Mouse (Mus musculus): ENCODE results near the gene Clba1. TPM values are rescaled to one million over a fixed set of nuclear protein-coding genes. Genes with fewer than 3 reads are reported as not detected.

Gene Clba1
- total and polyA plus RNA-seq, 3 experiments: 15.2 to 21.4 TPM; not detected in 1

- no peak for TF ChIP-seq E2F4 (IDR thresholded peaks at IDR 0.05; ENCODE audit: borderline replicate concordance, low read depth, low read length)
- TF ChIP-seq MYB (IDR thresholded peaks at IDR 0.05; ENCODE audit: low read depth, low read length): no peak
- TF ChIP-seq TBP (IDR thresholded peaks at IDR 0.05; ENCODE audit: low read depth, low read length): no peak
- TF ChIP-seq CHD2 (IDR thresholded peaks at IDR 0.05; ENCODE audit: low read length): no peak
- peak in 2 of 3 experiments; percentile 97 to 99; a peak in 4 of 6 replicates for TF ChIP-seq CTCF (IDR thresholded peaks at IDR 0.05 in 2 of 3, conservative IDR thresholded peaks at IDR 0.05 in 1 of 3; ENCODE audit: control insufficient read depth in 1 of 3, insufficient read depth in 1 of 3, low read depth in 2 of 3, low read length in 3 of 3, poor library complexity in 1 of 3, severe bottlenecking in 1 of 3)
- TF ChIP-seq GATA1 (IDR thresholded peaks at IDR 0.05; ENCODE audit: low read depth, low read length): no peak
- TF ChIP-seq UBTF (IDR thresholded peaks at IDR 0.05; ENCODE audit: borderline replicate concordance, insufficient read depth, low read depth, low read length): no peak
- TF ChIP-seq MAX (IDR thresholded peaks at IDR 0.05; ENCODE audit: low read length): no peak
- TF ChIP-seq ELF1 (IDR thresholded peaks at IDR 0.05; ENCODE audit: low read depth, low read length): no peak
- TF ChIP-seq HCFC1 (IDR thresholded peaks at IDR 0.05; ENCODE audit: low read depth, low read length): no peak
- no peak for TF ChIP-seq MXI1 (IDR thresholded peaks at IDR 0.05; ENCODE audit: low read depth, low read length)
- peak; percentile 96 for TF ChIP-seq SMC3 (IDR thresholded peaks at IDR 0.05; ENCODE audit: low read depth, low read length)
Measured at GRCm38 (mm10) chr12:112800476-112800875, 8.3 kb upstream of the Clba1 start (continued).

- H3K4me3 ChIP-seq (ENCODE audit: control insufficient read depth in 1 of 2, insufficient read depth in 1 of 2, low read depth in 2 of 2, low read length in 2 of 2): no peak within 1 kb of the TSS
- peaks cover 0 to 11% of the 10 kb centered on the region in 2 experiments; a peak in 2 of 4 replicates for H3K36me3 ChIP-seq (ENCODE audit: control insufficient read depth in 1 of 2, insufficient read depth in 2 of 2, low read length in 2 of 2)
- H3K9me3 ChIP-seq (replicated peaks; ENCODE audit: insufficient read depth, low read length): no peaks in the 10 kb centered on the region
- peaks cover 2 to 16% of the 10 kb centered on the region in 2 experiments; a peak in 2 of 4 replicates for H3K27me3 ChIP-seq (ENCODE audit: control insufficient read depth in 1 of 2, insufficient read depth in 2 of 2, low read length in 2 of 2)
- peaks cover 8 to 30% of the 10 kb centered on the region in 2 experiments for H3K4me1 ChIP-seq (ENCODE audit: control insufficient read depth in 1 of 2, insufficient read depth in 2 of 2, low read length in 2 of 2)
- no peak within 1 kb of the TSS for H3K9ac ChIP-seq (ENCODE audit: control insufficient read depth, low read depth, low read length, poor library complexity, severe bottlenecking)
- H3K27ac ChIP-seq (ENCODE audit: control insufficient read depth, low read depth, low read length): no peak within 1 kb of the TSS
- TF ChIP-seq MXI1 (IDR thresholded peaks at IDR 0.05; ENCODE audit: low read depth, low read length) (no peak), ZC3H11A (IDR thresholded peaks at IDR 0.05; ENCODE audit: low read depth, low read length) (no peak), ZNF384 (IDR thresholded peaks at IDR 0.05; ENCODE audit: low read depth, low read length) (no peak), POLR2AphosphoS5 (IDR thresholded peaks at IDR 0.05; ENCODE audit: borderline replicate concordance, low read depth, low read length) (no peak)
- H3K79me2 ChIP-seq (ENCODE audit: control insufficient read depth, insufficient read depth, low read length, poor library complexity): no peaks in the 10 kb centered on the region
- no peak for DNase-seq (ENCODE audit: low read depth, low spot score)
Measured at GRCm38 (mm10) chr12:112801864-112802846, 6.6 kb upstream of the Clba1 start, which contains the start of gene Ahnak2. TSS of gene Ahnak2 (minus strand) at chr12:112802657.

GRCm38 (mm10) chr12:112802917-112803316, 5.8 kb upstream of the Clba1 start:
- H3K36me3 ChIP-seq (ENCODE audit: control insufficient read depth in 1 of 2, insufficient read depth in 2 of 2, low read length in 2 of 2): peaks cover 0 to 7% of the 10 kb centered on the region in 2 experiments; a peak in 2 of 4 replicates
- TF ChIP-seq E2F4 (IDR thresholded peaks at IDR 0.05; ENCODE audit: borderline replicate concordance, low read depth, low read length): no peak
- no peak for TF ChIP-seq TCF12 (IDR thresholded peaks at IDR 0.05; ENCODE audit: low read depth, low read length)
- TF ChIP-seq ETS1 (IDR thresholded peaks at IDR 0.05; ENCODE audit: low read depth, low read length): no peak
- TF ChIP-seq ZC3H11A (IDR thresholded peaks at IDR 0.05; ENCODE audit: low read depth, low read length): no peak
- no peak for TF ChIP-seq EP300 (IDR thresholded peaks at IDR 0.05; ENCODE audit: low read depth in 1 of 2, low read length in 2 of 2)
- no peak for TF ChIP-seq RCOR1 (IDR thresholded peaks at IDR 0.05; ENCODE audit: low read depth, low read length)
- DNase-seq (ENCODE audit: low read depth, low spot score): no peak
- H3K27ac ChIP-seq (ENCODE audit: control insufficient read depth, low read depth, low read length): no peak overlapping the region
- H3K4me1 ChIP-seq (ENCODE audit: control insufficient read depth in 1 of 2, insufficient read depth in 2 of 2, low read length in 2 of 2): peaks cover 8 to 22% of the 10 kb centered on the region in 2 experiments
- H3K27me3 ChIP-seq (ENCODE audit: control insufficient read depth in 1 of 2, insufficient read depth in 2 of 2, low read length in 2 of 2): peaks cover 2 to 16% of the 10 kb centered on the region in 2 experiments; a peak in 2 of 4 replicates
- no peaks in the 10 kb centered on the region for H3K9me3 ChIP-seq (replicated peaks; ENCODE audit: insufficient read depth, low read length)
- no peaks in the 10 kb centered on the region for H3K79me2 ChIP-seq (ENCODE audit: control insufficient read depth, insufficient read depth, low read length, poor library complexity)
- no peak overlapping the region for H3K9ac ChIP-seq (ENCODE audit: control insufficient read depth, low read depth, low read length, poor library complexity, severe bottlenecking)
- H3K4me3 ChIP-seq (ENCODE audit: control insufficient read depth in 1 of 2, insufficient read depth in 1 of 2, low read depth in 2 of 2, low read length in 2 of 2): no peak overlapping the region

All from MEL (cell line).